ENCODE assay signal across 2 mouse cellular contexts in genomic region chr9:64250111-64250730, GRCm38 (mm10).
TF ChIP-seq lines count a peak whose summit lies in the region.

No protein-coding gene starts in this region.

TF ChIP-seq in CH12.LX, 34 proteins besides CTCF, POLR2A, EP300 and RAD21:
- TF ChIP-seq MXI1 (IDR thresholded peaks at IDR 0.05; ENCODE audit: low read depth, low read length) (no peak), IRF4 (IDR thresholded peaks at IDR 0.05; ENCODE audit: low read depth, low read length) (no peak), HCFC1 (IDR thresholded peaks at IDR 0.05; ENCODE audit: low read depth, low read length) (no peak), SIN3A (IDR thresholded peaks at IDR 0.05; ENCODE audit: low read length) (no peak), UBTF (IDR thresholded peaks at IDR 0.05; ENCODE audit: low read depth, low read length) (no peak)

TF ChIP-seq in myocyte, 11 proteins besides CTCF, POLR2A, EP300 and RAD21:
- TF ChIP-seq SRF (IDR thresholded peaks at IDR 0.05; ENCODE audit: control insufficient read depth, insufficient read length, low read depth): no peak
- no peak for TF ChIP-seq TCF12 (IDR thresholded peaks at IDR 0.05; ENCODE audit: insufficient read depth, poor library complexity, severe bottlenecking)
